Mouse (Mus musculus) c-Kit-positive CD71-negative TER-119-negative erythroid progenitor cells, embryonic 14.5 days (primary cell): ENCODE measurements around the gene Cdk14.
A peak's percentile ranks its signal among the peaks of the same experiment; 100 is the strongest.
"Not testable (repeated sequence)": the region's sequence is repeated elsewhere in the genome, so short reads cannot be mapped to it uniquely, and the experiment has no call there.

Experiments used
- DNase-seq: peaks from one replicate; pipeline ENCODE4 v3.0.0-alpha.2; 2013; ENCODE audit warnings: low read depth

Gene Cdk14

DNA sequence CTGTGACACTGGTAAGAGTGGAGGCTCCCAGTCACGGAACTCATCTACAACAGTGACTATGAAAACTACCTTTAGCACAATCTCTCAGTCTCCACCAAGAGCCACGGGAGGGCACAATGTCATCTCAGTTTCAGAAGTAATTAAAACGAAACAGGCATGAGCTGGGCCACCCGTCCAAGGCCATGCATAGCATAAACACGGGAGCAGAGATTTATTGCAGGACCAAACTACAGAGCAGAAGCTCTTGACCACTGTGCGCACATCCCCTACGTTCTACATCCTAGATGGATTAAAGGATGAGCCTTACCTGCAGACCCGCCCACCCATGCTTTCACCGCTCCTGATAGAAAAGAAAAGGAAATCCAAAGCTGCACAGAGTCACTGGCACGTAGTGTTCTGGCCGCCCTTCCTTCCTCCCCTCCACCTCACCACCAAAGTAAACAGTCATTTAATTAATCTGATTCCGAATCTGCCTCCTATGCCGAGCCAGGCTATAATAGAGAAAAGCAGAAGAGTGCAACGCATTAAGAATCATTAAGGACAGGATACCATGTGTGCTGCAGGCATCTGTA, 158.3 kb downstream of the Cdk14 start:
- DNase-seq, result no peak

DNA sequence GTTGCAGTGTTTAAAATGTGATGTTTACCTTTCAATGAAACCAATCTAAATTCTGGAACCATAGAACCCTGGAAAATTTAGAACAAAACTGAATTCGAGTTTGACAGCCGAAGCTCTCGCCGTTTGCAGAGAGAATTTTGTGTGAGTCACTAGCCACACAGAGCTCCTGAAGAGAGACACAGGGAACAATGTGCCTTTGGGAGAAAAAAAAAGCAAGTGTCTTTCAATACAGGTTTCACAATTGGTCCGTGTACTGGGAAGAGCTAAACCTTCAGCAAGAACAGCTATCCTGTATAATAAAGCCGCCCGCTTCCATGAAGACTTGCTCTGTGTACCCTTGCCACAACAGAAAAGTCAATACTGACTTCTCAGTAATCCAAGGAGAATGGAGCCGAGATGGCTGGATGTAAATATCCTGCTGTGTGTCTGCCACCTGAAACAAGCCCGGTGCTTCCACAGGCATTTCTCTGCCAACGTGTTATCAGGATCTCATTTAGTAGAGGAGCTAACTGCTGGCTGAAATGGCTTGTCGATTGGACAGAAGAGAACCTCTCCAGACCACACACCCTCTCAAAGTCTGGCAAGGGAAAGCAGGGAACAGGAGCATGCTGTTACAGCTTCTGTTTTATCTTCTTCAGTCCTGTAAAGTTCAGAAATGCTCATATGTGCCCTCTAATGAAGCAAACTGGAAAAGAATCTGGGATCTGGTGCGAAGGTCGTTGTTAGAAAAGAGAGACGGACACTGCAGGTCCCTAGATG, 159.0 kb downstream of the Cdk14 start:
- no peak for DNase-seq

DNA sequence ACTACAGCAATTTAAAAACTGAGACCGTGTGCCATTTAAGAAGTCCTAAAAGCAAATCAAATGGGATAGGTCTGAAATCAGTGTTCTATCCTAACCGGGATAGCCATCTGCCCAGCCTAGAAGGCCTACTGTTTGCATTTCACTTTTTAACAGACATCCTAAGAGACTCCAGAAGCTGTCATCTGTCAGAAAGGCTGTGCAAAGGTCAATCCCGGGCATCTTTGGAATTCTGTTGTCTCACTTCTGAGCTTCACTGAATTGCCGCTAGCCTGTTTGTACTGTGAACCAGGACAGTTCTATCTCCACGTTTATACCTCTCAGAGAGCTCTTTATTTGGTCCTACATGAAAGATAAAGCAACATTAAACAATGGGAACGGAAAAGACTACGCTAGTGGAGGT, 159.8 kb downstream of the Cdk14 start:
- DNase-seq, result no peak

DNA sequence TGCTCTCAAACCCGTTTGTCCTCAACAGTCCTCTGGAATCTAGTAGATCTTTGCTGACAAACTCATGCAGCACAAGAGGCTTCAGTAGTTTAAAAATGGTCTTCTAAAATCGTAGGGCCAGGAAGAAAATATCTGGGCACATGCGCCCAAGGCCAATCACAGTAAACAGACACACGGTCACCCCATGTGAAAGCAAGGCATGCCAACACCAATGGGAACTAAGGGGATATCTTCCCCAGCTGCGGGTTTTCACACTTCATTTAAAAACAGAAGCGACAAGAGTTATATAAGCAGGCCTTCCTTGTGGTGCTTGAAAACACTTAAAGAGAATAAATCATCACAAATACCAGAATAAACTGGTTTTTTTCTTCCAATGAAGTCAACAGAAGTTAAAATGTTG, 165.7 kb downstream of the Cdk14 start:
- DNase-seq, result no peak

DNA sequence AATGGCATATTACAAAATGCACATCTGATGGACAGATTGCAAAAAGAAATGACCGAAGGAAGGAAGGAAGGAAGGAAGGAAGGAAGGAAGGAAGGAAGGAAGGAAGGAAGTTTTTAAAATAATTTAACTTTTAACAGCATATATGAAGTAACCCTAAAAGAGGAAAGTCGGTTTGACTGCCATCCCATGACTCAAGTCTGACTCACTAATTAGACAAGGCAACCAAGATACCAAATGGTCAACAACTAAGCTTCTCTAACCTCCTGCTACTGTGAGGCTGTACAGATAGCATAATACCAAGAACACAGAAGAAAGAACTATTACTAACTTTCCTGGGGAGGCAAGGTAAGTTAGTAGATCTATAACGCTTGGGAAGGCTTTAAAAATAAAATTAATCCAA, 166.9 kb downstream of the Cdk14 start:
- no peak for DNase-seq

- no peak for DNase-seq
Observed at GRCm38 (mm10) chr5:5247671-5248070, 172.4 kb downstream of the Cdk14 start.

GRCm38 (mm10) chr5:5246534-5247175, 173.5 kb downstream of the Cdk14 start:
- DNase-seq, result no peak

GRCm38 (mm10) chr5:5245182-5245581, 174.9 kb downstream of the Cdk14 start:
- no peak for DNase-seq

- no peak for DNase-seq
Observed at GRCm38 (mm10) chr5:5243648-5244047, 176.5 kb downstream of the Cdk14 start.

- DNase-seq, result no peak
Observed at GRCm38 (mm10) chr5:5242704-5243103, 177.4 kb downstream of the Cdk14 start.

DNA sequence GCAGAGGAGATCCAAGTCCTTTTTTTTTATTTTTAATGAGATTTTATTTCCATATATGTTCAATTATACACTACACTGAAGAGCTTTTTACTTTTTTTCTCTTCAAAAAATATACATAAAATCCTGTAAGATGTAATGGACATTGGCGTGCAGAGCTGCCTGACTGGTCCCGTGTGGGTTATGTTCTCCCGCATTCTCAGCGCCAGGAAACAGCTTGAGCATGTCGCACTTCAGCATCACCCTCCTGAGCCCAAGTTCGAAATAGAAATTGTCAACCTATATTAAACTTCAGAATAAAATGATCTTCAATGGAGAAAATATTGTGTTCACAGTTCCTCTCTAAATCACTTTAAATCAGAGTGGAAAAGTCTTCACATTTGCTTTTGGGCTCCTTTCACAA, 179.0 kb downstream of the Cdk14 start:
- no peak for DNase-seq

DNA sequence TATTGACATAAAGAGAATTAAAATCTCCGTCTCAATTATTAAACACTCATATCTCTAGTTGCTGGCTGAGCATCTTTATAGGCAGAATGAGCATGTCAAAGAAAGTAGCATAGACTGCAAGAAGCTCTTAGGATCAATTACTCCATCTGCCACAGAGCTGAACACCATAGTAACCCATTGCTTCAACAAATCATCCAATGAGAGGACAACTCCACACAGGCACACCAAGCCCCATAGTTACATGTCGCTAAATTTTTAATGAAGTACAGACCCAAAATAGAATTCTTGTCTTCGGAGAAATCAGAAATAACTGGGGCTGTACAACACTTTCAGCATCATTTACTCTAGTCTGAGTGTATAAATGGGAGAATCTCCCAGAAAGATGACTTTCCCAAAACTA, 180.0 kb downstream of the Cdk14 start:
- no peak for DNase-seq

DNA sequence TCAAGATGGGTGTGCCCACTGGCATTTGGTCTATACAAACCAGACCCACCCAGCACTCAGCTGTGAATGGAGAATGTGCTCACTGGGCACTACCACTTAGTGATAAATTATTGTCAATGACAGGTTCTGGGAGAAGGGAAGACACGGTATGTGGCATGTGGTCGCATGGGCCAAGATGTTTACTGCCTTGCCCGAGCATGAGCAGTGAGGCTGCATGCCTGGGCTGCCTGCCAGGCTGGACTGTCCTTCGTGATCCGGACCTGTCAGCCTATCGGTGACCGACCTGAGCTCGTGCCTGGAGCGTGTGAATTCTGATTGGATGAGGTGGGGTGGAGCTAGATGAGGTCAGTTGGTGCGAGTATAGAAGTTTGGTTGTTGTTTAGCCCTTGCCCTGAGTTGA, 185.2 kb downstream of the Cdk14 start:
- not testable (repeated sequence) for DNase-seq

DNA sequence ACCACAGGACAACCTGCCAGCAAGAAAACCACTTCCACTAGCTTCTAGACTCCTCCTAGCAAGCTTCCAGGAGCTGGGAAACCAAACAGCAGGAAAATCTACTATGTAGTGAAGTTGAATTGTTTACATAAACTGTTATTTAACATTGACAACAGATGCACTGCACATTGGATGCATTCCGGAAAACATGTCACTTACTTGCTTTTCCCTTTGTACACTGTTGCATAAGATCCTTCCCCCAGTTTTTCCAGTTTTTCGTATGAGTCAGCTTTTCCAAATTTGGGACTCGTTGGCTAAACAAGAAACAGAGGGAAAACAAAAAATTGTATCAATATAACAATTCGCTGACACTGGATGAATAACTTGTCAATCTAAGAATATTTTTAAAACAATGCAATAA, 193.1 kb downstream of the Cdk14 start:
- DNase-seq, result no peak

DNA sequence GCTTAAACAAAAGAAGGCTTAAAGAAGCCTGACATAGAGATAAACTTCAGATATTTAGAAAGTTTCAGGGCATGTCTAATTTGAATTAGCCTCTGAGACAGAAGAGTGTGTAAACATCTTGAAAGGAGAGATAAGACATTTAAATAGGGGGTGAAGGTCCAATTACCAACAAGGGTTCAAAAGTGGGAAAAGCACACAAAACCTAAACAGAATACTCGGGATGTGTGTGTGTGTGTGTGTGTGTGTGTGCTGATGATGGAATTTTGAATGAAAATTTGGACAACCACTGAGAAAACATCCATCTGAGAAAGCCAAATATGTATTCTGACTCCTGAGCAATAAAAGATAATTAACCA, 208.4 kb downstream of the Cdk14 start:
- DNase-seq, result no peak

DNA sequence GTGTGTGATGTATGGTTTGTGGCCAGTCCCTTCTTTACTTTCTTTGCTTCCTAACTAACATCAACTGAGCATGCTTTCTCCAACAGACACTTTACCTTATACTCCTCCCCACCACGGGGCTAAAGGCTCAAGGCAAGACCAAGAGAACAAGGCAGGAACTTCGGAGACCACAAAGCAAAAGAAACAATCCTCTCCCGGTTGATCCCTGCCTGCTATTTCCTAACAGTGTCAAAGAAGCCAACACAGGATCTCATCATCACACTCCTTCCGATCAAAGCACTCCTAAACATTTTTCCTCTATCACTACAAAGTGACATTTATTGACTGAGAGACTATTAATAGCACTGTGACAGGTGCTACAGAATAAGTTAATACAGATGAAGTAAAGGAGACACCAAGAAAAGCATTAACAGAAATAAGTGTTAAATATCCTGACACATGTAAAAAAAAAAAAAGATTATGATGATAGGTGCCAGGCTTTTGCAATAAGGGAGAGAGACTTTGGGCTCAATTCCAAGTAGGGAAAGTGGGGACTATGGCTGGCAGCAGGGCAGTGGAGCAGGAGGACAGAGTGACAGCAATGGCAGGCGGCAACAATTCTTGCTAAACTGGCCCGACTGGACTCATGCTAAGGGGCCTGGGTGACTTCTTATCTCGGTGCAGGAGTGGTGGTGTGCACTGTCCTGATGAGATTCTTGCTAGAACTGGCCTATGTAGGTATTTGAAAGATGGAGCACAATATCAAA, 208.9 kb downstream of the Cdk14 start:
- DNase-seq, result no peak

GRCm38 (mm10) chr5:5208016-5208415, 212.1 kb downstream of the Cdk14 start:
- DNase-seq, result no peak

DNA sequence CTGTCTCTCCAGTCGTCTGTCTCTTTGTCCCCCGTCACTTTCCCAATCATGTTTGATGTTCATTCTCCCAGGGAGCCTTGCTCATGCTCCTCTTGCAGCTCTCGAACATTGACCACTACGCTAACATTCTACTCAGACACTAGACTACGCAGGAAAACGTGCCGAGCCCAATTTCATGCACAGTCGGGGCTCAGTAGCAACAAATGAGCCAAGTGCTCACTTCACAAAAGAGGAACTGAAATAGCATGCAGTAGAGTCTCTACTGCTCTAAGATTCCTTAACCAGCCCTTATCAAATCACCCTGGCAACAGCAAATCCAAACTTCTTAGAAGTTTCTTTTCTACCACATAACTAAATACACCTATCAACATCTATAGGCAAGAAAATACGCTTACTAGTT, 214.1 kb downstream of the Cdk14 start:
- no peak for DNase-seq

- DNase-seq, result no peak
Observed at GRCm38 (mm10) chr5:5194562-5195221, 225.4 kb downstream of the Cdk14 start.

GRCm38 (mm10) chr5:5189590-5189989, 230.5 kb downstream of the Cdk14 start:
- DNase-seq, result no peak

DNA sequence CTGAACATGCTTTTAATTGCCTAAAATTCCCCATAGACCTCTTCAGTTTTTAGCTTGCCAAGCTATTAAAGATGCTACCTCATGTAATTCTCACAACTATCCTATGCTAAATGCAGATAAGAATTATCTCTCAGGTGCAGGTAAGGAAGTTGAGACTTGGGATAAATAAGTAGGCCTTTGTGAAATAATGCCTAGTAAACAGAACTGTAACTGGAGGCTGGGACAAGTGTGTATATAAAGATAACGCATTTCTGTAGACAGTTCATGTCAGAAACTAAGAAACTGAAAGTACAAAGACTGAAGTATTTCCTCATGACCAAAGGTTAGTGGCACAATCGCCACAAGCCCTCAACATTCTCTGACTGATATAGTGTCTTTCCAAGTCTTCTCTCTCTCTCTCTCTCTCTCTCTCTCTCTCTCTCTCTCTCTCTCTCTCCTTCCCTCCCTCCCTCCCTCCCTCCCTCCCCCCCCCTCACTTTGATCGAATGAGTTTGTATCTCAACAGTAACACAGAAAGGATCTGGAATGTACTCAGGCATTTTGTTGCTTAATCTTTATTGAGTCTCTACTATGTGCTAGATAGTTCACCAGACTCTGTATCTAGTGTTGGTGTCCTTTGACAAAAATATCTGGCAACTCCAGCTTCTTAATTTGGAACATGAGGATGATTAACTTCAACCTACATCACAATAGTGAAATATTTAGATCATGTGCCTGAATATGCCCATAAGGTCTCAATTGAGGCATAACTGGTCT, 233.9 kb downstream of the Cdk14 start:
- peak; percentile 12 for DNase-seq

DNA sequence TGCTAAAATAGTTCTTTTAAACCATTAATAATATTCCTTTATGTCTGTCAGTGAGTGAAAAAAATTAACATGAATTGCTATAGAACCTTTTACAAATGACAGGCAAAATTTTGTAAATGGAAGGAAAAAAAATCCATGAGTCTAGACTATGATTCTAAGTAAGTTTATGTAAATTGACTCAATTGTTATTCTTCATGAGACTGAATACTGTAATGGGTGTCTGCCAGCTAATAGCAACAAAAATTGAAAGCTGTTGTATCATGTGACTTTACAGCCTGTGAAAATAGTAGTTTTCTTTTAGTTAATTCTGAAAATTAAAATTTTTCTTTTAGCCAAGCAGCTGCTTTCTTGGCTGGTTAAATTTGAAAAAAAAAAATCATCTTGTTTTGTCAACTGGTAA, 234.6 kb downstream of the Cdk14 start:
- no peak for DNase-seq
